Mouse (Mus musculus) heart, embryonic 13.5 days (tissue): ENCODE results near the gene Igf2r. TPM values are rescaled to one million over a fixed set of nuclear protein-coding genes. Genes with fewer than 3 reads are reported as not detected.
A peak's percentile ranks its signal among the peaks of the same experiment; 100 is the strongest.

Experiments
- ATAC-seq: fragments of 200-750 bp; cut with Nextera tagmentation; 2 replicates; pipeline ENCODE4 v1.8.0; 2017; ENCODE audit warnings: moderate TSS enrichment; ENCODE audit not compliant: insufficient number of reproducible peaks, low FRiP score, low TSS enrichment; ENCODE audit errors: extremely low read depth
- H3K27ac ChIP-seq: fragments of 300-500 bp; sonication (generic); replicated peaks from 2 replicates; pipeline ENCODE4 v1.5.1; 2015; ENCODE audit warnings: moderate library complexity, mild to moderate bottlenecking, inconsistent platforms
- H3K27me3 ChIP-seq: fragments of 300-500 bp; sonication (generic); replicated peaks from 2 replicates; pipeline ENCODE4 v1.6.1; 2015; ENCODE audit warnings: mild to moderate bottlenecking, inconsistent platforms
- H3K36me3 ChIP-seq: fragments of 300-500 bp; sonication (generic); 2 replicates; pipeline ENCODE4 v1.6.1; 2015; ENCODE audit warnings: mild to moderate bottlenecking, inconsistent platforms
- H3K4me1 ChIP-seq: fragments of 300-500 bp; sonication (generic); 2 replicates; pipeline ENCODE4 v1.6.1; 2015; ENCODE audit warnings: inconsistent platforms
- H3K4me2 ChIP-seq: fragments of 300-500 bp; sonication (generic); 2 replicates; pipeline ENCODE4 v1.6.1; 2015; ENCODE audit warnings: inconsistent platforms, mild to moderate bottlenecking, moderate library complexity
- H3K4me3 ChIP-seq: fragments of 300-500 bp; sonication (generic); 2 replicates; pipeline ENCODE4 v1.5.1; 2015; ENCODE audit warnings: moderate library complexity, mild to moderate bottlenecking, inconsistent platforms
- H3K9ac ChIP-seq: fragments of 300-500 bp; sonication (generic); 2 replicates; pipeline ENCODE4 v1.6.1; 2015; ENCODE audit warnings: inconsistent platforms, mild to moderate bottlenecking, moderate library complexity
- H3K9me3 ChIP-seq: fragments of 300-500 bp; sonication (generic); 2 replicates; pipeline ENCODE4 v1.6.1; 2016; ENCODE audit warnings: inconsistent platforms
- WGBS: fragments of 180-500 bp; shearing (Covaris S2); methylation state at CpG from one replicate; pipeline ENCODE4 v1.1.7; 2015; ENCODE audit warnings: mixed read lengths; 5-methylcytosine and 5-hydroxymethylcytosine counted together
- polyA plus RNA-seq: library from polyadenylated mRNA; unstranded; fragments of >200 nt; fragmentation: Nextera tagmentation; extraction: Ambion mirVana; gene quantifications from 2 replicates; pipeline ENCODE4 v1.2.1, GENCODE M21; 2015

The Igf2r gene
- polyA plus RNA-seq, 1 experiment from 2014 or later, result 143 TPM

- Histone ChIP-seq H3K4me1 (peaks cover 15% of the 10 kb centered on the region), H3K4me2 (no peak overlapping the region), H3K27ac (no peak overlapping the region), H3K27me3 (no peaks in the 10 kb centered on the region), H3K36me3 (no peaks in the 10 kb centered on the region), H3K9me3 (no peaks in the 10 kb centered on the region), H3K4me3 (no peak overlapping the region), H3K9ac (no peak overlapping the region)
- 63% methylated on average over 13 of the region's 13 CpGs for WGBS
- no peak for ATAC-seq
Measured at GRCm38 (mm10) chr17:12660572-12661260, 108.7 kb downstream of the Igf2r start.

DNA sequence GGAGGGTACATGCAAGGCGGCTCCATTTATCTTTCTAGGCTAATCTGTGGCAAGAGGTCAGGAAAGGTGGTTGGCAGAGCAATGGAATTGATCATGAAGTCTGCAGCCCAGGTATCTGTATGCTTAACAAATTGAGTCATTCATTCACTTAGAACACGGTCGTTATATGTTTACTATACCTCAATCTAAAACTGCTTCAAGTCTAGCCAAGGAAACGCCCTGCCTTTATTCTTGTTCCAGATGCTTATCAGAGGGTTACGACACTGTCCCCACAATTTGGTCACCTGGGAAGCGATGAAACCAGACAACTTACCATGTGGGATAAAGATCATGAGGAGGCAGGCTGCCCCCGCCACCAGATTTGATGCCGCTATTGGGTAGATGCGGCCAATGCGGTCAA lies 110.2 kb downstream of the Igf2r start:
- Histone ChIP-seq H3K9me3 (no peaks in the 10 kb centered on the region), H3K4me2 (no peak overlapping the region), H3K4me1 (peaks cover 14% of the 10 kb centered on the region), H3K9ac (no peak overlapping the region), H3K4me3 (no peak overlapping the region), H3K36me3 (no peaks in the 10 kb centered on the region), H3K27ac (no peak overlapping the region), H3K27me3 (no peaks in the 10 kb centered on the region)
- no peak for ATAC-seq
- 89% methylated on average over 10 of the region's 10 CpGs for WGBS

DNA sequence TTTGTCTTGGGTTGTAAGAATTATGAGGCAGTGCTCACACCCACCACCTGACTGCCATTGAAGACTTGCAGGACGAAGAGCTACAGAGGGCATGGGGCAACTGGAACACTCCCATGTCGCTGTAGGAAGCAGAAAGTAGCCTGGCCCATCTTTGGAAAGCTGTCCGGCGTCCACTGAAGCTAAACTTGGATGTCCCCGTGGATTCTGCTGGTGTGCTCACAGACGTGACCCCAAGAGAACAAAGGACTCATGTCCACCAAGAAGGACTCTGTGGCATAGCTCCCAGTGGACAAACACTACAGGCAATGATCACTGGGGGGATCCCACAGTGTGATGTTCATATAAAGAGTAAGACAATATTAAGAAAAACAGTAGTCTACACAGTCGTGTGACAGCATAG lies 110.7 kb downstream of the Igf2r start:
- Histone ChIP-seq H3K4me2 (no peak overlapping the region), H3K4me1 (peaks cover 9% of the 10 kb centered on the region), H3K9me3 (no peaks in the 10 kb centered on the region), H3K9ac (no peak overlapping the region), H3K4me3 (no peak overlapping the region), H3K36me3 (no peaks in the 10 kb centered on the region), H3K27me3 (no peaks in the 10 kb centered on the region), H3K27ac (no peak overlapping the region)
- WGBS, result 70% methylated on average over 7 of the region's 7 CpGs
- no peak for ATAC-seq

GRCm38 (mm10) chr17:12655826-12656225 lies 113.6 kb downstream of the Igf2r start:
- H3K27ac ChIP-seq, result no peak overlapping the region
- no peak overlapping the region for H3K9ac ChIP-seq
- H3K36me3 ChIP-seq, result no peaks in the 10 kb centered on the region
- no peak overlapping the region for H3K4me3 ChIP-seq
- no peak overlapping the region for H3K4me2 ChIP-seq
- H3K4me1 ChIP-seq, result peaks cover 19% of the 10 kb centered on the region
- H3K27me3 ChIP-seq, result no peaks in the 10 kb centered on the region
- no peaks in the 10 kb centered on the region for H3K9me3 ChIP-seq
- ATAC-seq, result no peak
- WGBS, result 61% methylated on average over 7 of the region's 7 CpGs

GRCm38 (mm10) chr17:12654061-12654460 lies 115.4 kb downstream of the Igf2r start:
- no peak overlapping the region for H3K4me2 ChIP-seq
- no peak overlapping the region for H3K4me3 ChIP-seq
- 87% methylated on average over 3 of the region's 3 CpGs for WGBS

DNA sequence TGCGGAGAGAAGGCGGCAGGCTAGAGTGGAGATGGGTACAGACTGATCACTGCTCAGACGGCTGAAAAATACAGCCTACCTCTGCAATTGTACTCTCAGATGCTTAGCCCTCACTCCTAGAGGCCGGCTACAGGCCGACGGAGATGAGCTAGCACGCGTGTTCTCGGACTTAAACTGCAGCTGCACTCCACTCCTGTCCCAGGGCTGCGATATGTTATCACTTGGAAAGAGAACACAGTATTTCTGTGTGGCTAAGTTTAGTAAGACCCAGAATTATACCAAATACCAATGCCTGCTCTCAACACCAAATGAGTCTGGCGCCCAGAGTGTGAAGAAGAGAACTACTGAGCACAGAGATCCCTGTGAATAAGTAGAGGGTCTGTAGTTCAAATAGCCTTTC lies 116.9 kb downstream of the Igf2r start:
- ATAC-seq, result no peak
- WGBS, result 52% methylated on average over 11 of the region's 11 CpGs
- no peak overlapping the region for H3K4me3 ChIP-seq
- H3K27ac ChIP-seq, result peak overlapping the region; percentile 50
- no peak overlapping the region for H3K9ac ChIP-seq
- H3K4me1 ChIP-seq, result peaks cover 19% of the 10 kb centered on the region
- H3K27me3 ChIP-seq, result no peaks in the 10 kb centered on the region
- no peaks in the 10 kb centered on the region for H3K9me3 ChIP-seq
- H3K4me2 ChIP-seq, result 0 out of 2 replicates have a peak overlapping the region, but pooled peaks have one; percentile 3
- H3K36me3 ChIP-seq, result peaks cover 2% of the 10 kb centered on the region; the same call in 1 of the 2 replicates

More at GRCm38 (mm10) chr17:12654061-12654460, 115.4 kb downstream of the Igf2r start:
- H3K36me3 ChIP-seq, result no peaks in the 10 kb centered on the region
- no peak for ATAC-seq
- no peak overlapping the region for H3K9ac ChIP-seq
- no peak overlapping the region for H3K27ac ChIP-seq
- H3K4me1 ChIP-seq, result peaks cover 19% of the 10 kb centered on the region
- no peaks in the 10 kb centered on the region for H3K9me3 ChIP-seq
- no peaks in the 10 kb centered on the region for H3K27me3 ChIP-seq

GRCm38 (mm10) chr17:12645461-12645860 lies 124.0 kb downstream of the Igf2r start:
- no peaks in the 10 kb centered on the region for H3K9me3 ChIP-seq
- no peak overlapping the region for H3K4me3 ChIP-seq
- no peak overlapping the region for H3K4me2 ChIP-seq
- H3K27me3 ChIP-seq, result no peaks in the 10 kb centered on the region
- peaks cover 5% of the 10 kb centered on the region; the same call in 1 of the 2 replicates for H3K36me3 ChIP-seq
- H3K27ac ChIP-seq, result no peak overlapping the region
- no peak overlapping the region for H3K9ac ChIP-seq
- WGBS, result 89% methylated on average over 5 of the region's 5 CpGs
- no peaks in the 10 kb centered on the region for H3K4me1 ChIP-seq
- no peak for ATAC-seq

DNA sequence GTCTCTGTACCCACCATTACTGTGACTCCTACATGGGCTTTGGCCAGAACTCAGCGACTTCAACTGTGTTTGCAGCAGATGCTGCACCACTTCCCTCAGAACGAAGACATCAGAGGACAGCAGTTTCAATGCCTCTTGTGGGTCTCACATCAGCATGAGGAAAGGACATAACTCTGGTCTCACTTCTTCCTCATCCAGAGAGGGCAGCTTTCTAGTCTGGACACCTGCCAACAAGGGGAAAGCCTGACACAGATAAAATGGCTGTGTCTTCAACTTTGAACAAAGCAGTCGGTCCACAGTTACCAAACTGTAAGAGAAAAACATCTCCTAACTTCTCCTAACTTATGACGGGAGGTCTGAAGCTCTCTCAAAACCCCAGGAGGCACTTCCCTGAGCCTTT lies 128.4 kb downstream of the Igf2r start:
- ATAC-seq, result no peak
- H3K4me1 ChIP-seq, result no peaks in the 10 kb centered on the region
- no peaks in the 10 kb centered on the region for H3K9me3 ChIP-seq
- no peak overlapping the region for H3K4me2 ChIP-seq
- no peak overlapping the region for H3K4me3 ChIP-seq
- 51% methylated on average over 4 of the region's 4 CpGs for WGBS
- peaks cover 15% of the 10 kb centered on the region for H3K27me3 ChIP-seq
- 0 out of 2 replicates have a peak, but pooled peaks cover 3% of the 10 kb centered on the region for H3K36me3 ChIP-seq
- H3K27ac ChIP-seq, result no peak overlapping the region
- no peak overlapping the region for H3K9ac ChIP-seq

DNA sequence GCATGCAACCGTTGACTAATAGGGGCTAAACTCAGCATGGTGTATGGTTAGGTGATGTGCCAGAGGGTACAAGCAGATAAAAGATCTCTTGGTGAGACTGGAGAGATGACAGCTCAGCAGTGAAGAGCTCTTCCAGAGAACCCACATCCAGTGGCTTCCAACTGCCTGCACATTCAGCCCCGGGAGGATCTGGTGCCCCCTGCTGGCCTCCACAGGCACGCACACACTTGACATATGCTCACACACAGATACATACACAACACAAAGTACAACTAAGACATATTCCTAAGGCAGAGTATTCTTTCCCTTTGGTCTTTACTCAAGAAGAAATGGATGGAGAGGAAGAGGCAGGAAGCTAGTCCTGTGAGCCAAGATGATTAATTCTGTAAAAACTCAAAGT lies 129.9 kb downstream of the Igf2r start:
- H3K9ac ChIP-seq, result no peak overlapping the region
- 87% methylated on average over 3 of the region's 3 CpGs for WGBS
- no peak overlapping the region for H3K4me3 ChIP-seq
- H3K9me3 ChIP-seq, result no peaks in the 10 kb centered on the region
- peaks cover 15% of the 10 kb centered on the region for H3K27me3 ChIP-seq
- H3K4me1 ChIP-seq, result no peaks in the 10 kb centered on the region; the same call in 1 of the 2 replicates
- H3K36me3 ChIP-seq, result 0 out of 2 replicates have a peak, but pooled peaks cover 3% of the 10 kb centered on the region
- no peak overlapping the region for H3K27ac ChIP-seq
- no peak overlapping the region for H3K4me2 ChIP-seq
- no peak for ATAC-seq

DNA sequence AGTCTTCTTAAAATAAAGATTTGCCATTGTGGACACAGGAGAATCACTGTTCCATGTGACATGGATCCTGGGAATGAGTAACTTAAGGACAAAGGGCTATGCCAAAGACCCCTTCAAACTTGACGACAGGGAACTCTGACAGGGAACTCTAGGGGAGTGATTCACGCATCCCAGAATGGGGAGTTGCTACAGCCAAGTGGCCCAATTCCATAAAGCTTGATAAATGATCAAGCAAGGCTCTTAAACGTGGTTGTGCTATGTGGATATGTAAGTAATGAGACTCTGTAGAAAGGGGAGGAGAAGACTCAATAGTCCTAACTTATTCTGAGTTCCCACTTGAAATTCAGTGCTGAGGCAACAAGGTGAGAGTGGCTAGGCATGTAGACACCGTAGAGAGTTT lies 134.7 kb downstream of the Igf2r start:
- Histone ChIP-seq H3K9ac (no peak overlapping the region), H3K9me3 (no peaks in the 10 kb centered on the region), H3K36me3 (no peaks in the 10 kb centered on the region), H3K4me2 (no peak overlapping the region), H3K4me1 (peaks cover 20% of the 10 kb centered on the region), H3K27ac (no peak overlapping the region), H3K4me3 (no peak overlapping the region), H3K27me3 (peaks cover 15% of the 10 kb centered on the region)
- no peak for ATAC-seq
- 55% methylated on average over 4 of the region's 4 CpGs for WGBS
